Mouse (Mus musculus): ENCODE data around the gene Erbb2. TPM values are rescaled to one million over a fixed set of nuclear protein-coding genes. Genes with fewer than 3 reads are reported as not detected.

The Erbb2 gene
- 1.2 and 2.0 TPM in 2 replicates for polyA plus RNA-seq (2021; fragmentation: Nextera tagmentation)
- long read RNA-seq, experiment 1, partial matches to known transcripts = 1 of 2 reads
- long read RNA-seq, experiment 1, other reads (novel, unspliced or antisense) = 1 of 2 reads
- long read RNA-seq, experiment 2, full-length matches to known transcripts = 3 of 4 reads
- long read RNA-seq, experiment 2, partial matches to known transcripts = 0 of 4 reads
- long read RNA-seq, experiment 2, other reads (novel, unspliced or antisense) = 1 of 4 reads

DNA sequence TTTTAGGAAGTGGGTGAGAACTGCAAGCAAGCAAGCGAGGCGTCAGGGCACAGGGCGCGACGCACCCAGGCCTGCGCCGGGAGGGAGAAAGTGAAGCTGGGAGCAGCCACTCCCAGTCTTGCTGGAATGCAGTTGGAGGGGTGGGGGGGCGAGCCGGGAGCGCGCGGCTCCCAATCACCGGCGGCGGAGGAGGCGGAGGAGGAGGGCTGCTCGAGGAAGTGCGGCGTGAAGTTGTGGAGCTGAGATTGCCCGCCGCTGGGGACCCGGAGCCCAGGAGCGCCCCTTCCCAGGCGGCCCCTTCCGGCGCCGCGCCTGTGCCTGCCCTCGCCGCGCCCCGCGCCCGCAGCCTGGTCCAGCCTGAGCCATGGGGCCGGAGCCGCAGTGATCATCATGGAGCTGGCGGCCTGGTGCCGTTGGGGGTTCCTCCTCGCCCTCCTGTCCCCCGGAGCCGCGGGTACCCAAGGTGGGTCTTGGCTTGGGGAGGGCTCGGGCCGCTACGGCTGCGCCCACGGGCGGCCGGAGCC is at the start of gene Erbb2:
Gene Erbb2, plus strand, starts transcription at position 198 of the 524 bp plus-strand sequence.

DNA sequence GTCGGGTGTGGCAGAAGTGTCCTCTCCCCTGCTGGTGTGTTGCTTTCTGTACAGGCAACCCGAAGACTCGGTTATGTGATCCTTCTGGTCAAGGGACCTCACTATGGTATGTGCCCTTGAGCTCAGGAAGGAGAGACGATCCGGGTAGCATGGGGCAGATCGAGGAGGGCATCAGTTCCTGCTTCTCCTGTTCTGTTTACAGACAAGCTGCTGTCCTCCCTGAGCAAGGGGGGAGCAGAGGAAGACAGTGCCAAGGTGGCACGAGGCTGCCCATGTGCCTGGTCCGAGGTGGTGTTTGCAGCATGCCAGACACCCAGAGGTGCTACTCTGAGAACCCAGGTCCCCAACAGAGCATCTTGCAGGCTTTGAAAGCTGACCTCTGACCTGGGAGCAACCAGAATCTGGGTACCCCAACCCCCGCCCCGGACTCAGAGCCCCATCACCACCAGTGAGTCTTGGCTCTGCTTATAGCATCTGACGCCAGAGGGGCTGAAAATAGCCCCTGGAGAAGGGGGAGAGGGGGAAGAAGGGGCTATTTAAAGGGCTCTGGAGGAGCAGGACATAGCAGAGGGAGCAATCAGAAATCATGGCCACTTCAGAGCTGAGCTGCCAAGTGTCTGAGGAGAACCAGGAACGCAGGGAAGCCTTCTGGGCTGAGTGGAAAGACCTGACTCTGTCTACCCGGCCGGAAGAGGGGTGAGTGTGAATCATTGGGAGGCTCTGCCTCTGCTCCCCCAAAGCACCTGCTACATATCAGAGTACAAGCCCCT is 28.8 kb upstream of the Erbb2 start, which contains the start of gene Tcap:
Gene Tcap, plus strand, starts transcription at position 551 of the 770 bp plus-strand sequence.

DNA sequence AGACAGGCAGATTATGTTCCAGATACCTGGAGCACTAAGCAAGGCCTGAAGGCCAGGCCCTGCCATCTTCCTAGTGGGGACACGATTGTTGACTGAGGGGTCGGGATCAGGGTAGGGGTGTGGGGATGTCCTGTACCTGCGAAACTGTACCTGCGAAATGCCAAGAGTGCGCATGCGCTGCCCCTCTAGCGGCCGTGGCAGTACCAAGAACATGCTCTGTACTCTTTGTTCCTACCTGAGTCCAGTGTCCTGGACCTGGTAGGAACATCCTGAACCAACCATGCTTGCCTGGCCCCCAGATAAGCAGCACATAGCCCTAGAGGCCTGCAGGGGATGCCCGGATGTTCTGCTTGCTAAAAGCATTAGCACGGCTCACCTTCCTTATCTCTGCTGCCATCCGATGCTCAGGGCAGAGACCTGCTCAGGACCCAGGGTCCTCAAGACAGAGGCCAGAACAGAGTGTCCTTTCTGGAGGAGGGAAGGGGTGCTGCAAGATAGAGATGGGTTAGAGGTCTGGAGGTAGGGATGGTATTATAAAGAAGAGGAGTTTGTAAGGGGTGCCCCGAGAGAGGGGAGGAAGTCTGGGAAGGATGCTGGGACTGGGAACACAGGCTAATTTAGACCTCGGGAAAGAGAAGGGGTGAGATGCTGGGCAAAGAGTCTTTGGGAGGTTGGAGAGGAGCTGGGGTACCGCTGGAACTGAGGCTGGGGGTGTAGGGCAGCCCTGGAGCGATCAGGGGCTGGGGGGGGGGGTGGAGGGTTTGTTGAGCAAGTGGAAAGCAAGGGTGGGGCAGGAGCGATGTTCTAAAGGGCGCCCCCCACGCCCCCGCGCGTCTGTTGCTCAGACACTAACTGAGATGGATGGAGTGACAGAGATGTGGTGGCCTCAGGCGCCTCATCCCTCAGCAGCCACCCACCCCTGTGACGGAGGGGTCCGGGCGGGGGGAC is 26.4 kb upstream of the Erbb2 start, which contains the start of gene Pnmt:
Gene Pnmt, plus strand, starts transcription at position 813 of the 948 bp plus-strand sequence.

DNA sequence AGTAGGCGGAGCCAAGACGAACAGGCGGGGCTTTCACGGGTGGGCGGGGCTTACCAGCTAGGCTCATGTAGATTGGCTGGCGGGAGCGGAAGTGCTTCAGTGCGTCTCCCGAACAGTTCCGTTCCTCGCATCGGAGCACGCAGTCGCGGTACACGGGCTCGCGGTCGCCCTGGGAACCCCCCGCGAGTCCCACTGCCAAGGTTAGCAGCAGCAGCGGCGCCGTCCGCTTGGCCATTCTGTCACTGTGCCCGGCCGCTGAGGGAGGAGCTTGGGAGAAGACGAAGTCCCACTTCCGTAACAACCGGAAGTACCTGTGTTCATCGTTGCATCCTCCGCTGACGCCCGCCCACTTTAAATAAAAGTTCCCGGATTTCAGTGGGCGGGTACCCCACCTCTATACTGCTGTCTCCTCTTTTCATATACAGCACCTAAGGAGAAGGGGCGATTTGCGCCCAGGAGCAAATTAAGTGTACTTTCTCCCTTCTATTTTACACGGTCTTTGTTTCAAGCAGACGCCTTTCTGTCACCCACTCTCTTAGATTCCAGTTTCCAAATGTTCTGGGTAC is 12.0 kb upstream of the Erbb2 start, which contains the start of gene Pgap3:
Gene Pgap3, minus strand, starts transcription at position 330 of the 566 bp plus-strand sequence.

DNA sequence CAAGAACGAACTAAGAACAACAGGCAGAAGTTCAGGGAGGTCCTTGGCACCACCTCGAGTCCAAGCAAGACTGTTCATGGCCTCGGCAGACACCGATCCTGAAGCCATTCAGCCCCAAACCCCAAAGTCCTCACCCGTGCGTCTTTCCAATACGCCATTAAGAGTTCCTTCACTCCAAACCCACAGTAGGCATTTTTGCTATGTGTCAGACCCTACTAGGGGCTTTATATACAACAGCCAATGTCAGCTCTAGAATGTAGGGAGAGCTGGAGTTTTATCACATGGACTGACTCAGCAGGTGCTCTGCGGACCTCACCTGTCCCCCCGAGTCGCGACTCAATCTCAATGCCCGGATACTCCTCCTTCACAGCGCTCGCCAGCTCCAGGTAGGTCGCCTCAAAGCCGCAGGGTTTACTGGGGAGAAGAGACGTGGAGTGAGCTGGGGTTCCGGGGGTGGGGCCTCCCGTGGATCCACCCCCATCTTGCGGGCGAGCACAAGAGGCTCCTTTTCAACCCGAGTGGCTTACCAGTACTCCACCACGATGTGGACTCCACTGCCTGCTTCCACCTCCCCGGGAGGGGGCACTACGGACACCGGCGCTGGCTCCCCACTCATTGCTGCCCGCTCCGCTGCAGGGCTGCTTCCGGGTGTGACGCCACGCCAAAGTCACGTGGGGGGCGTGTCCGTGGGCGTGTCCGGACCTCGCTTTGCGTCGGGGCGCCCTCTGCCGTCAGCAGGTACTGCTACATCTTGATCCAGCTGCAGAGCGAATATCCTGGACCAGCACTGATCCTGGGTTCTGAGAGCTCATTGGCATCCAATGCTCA is 26.3 kb downstream of the Erbb2 start, which contains the start of gene Mien1:
Gene Mien1, minus strand, starts transcription at position 661 of the 828 bp plus-strand sequence.

DNA sequence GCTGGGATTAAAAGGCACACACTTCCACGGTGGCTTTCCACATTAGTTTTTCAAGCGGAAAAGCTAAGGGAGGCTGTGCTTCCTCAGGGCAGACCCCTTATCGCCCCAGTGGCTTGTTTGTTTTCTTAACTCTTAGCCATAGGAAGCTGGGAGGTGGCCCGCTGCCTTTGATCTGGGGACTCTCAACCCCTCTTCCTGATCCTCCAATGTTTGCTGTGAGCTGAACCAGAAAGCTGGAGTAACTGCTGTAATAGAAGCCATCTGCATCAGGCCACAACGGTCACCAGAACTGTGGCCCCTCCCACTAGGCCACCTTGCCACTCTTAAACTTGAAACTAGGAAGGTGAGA is 33.9 kb downstream of the Erbb2 start, which contains the start of gene Grb7:
Gene Grb7, plus strand, starts transcription at position 182 of the 349 bp plus-strand sequence.

Other genes with a start within 250 kb of the Erbb2 start
- 28.3 and 34.2 TPM in 2 replicates for gene Med1, start 219.2 kb upstream of the Erbb2 start, polyA plus RNA-seq (2021; fragmentation: Nextera tagmentation)
- 1.9 and 2.0 TPM in 2 replicates for gene Cdk12, start 209.4 kb upstream of the Erbb2 start, polyA plus RNA-seq (2021; fragmentation: Nextera tagmentation)
- 12.4 and 14.7 TPM in 2 replicates for gene Neurod2, start 82.8 kb upstream of the Erbb2 start, polyA plus RNA-seq (2021; fragmentation: Nextera tagmentation)
- gene Ppp1r1b, start 64.1 kb upstream of the Erbb2 start, polyA plus RNA-seq (2021; fragmentation: Nextera tagmentation) = 42.9 and 70.1 TPM in 2 replicates
- gene Stard3, start 54.1 kb upstream of the Erbb2 start, polyA plus RNA-seq (2021; fragmentation: Nextera tagmentation) = 37.0 and 39.2 TPM in 2 replicates
- gene Tcap, start 28.7 kb upstream of the Erbb2 start, polyA plus RNA-seq (2021; fragmentation: Nextera tagmentation) = 1.6 and 2.1 TPM in 2 replicates
- gene Pnmt, start 26.0 kb upstream of the Erbb2 start, polyA plus RNA-seq (2021; fragmentation: Nextera tagmentation) = 0.31 and 0.41 TPM in 2 replicates
- 1.9 and 2.3 TPM in 2 replicates for gene Pgap3, start 12.0 kb upstream of the Erbb2 start, polyA plus RNA-seq (2021; fragmentation: Nextera tagmentation)
- 231 and 239 TPM in 2 replicates for gene Mien1, start 26.5 kb downstream of the Erbb2 start, polyA plus RNA-seq (2021; fragmentation: Nextera tagmentation)
- 1.1 and 1.7 TPM in 2 replicates for gene Grb7, start 33.9 kb downstream of the Erbb2 start, polyA plus RNA-seq (2021; fragmentation: Nextera tagmentation)
- not detected in 2 replicates for gene Ikzf3, start 133.6 kb downstream of the Erbb2 start, polyA plus RNA-seq (2021; fragmentation: Nextera tagmentation)
- gene Zpbp2, start 138.6 kb downstream of the Erbb2 start, polyA plus RNA-seq (2021; fragmentation: Nextera tagmentation) = 0.19 TPM in 1 of 2 replicates, not detected in the other
- gene Ormdl3, start 174.9 kb downstream of the Erbb2 start, polyA plus RNA-seq (2021; fragmentation: Nextera tagmentation) = 8.1 and 13.9 TPM in 2 replicates
- not detected in 2 replicates for gene Lrrc3c, start 185.8 kb downstream of the Erbb2 start, polyA plus RNA-seq (2021; fragmentation: Nextera tagmentation)
- 0.31 and 0.69 TPM in 2 replicates for gene Gm12355, start 213.2 kb downstream of the Erbb2 start, polyA plus RNA-seq (2021; fragmentation: Nextera tagmentation)
- gene Gsdma3, start 213.9 kb downstream of the Erbb2 start, polyA plus RNA-seq (2021; fragmentation: Nextera tagmentation) = not detected in 2 replicates
- gene Gsdma2, start 234.3 kb downstream of the Erbb2 start, polyA plus RNA-seq (2021; fragmentation: Nextera tagmentation) = 0.14 TPM in 1 of 2 replicates, not detected in the other

Measured in layer of hippocampus, adult 6 months (tissue).